22 mouse cellular contexts compared by ENCODE assay signal in the genomic region with DNA sequence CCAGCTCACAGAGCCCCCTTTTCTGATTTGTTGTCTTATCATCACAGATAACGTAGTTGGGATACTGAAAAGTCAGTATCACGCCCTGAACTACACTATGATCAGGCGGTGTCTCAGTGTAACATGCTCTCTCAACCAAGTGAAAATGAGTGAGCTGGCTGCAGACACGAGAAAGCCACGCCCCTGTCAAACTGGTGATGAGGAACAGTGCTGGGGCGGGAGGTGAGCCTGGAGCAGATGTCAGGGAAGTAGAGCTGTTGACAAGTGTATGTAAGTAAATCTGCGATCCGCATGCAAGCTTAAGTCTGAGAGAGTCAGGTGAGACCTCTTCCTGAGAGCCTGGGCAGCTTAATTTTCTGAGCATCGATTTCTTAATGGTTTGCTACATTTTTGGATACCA.
DNase-seq lines count a peak whose midpoint lies in the region; ATAC-seq and TF ChIP-seq lines count a peak whose summit lies in the region.
"Had no signal": no experiment of that assay in that cellular context is flagged by ENCODE, and none has a peak within 500 bp of the region (broad histone marks: within the 10 kb centered on the region; RNA-seq: fewer than 3 reads in every experiment).

No protein-coding gene starts in this region.

- WGBS in heart, embryonic 12.5 days, result 17% methylated on average over 9 of the region's 9 CpGs
- WGBS in kidney, postnatal 0 days, result 38% methylated on average over 9 of the region's 9 CpGs
- WGBS in kidney, adult 2 months, result 43% methylated on average over 9 of the region's 9 CpGs

- no peak for TF ChIP-seq POLR2A in kidney, adult 2 months (IDR thresholded peaks at IDR 0.05; ENCODE audit: low read depth, low read length)

- H3K9me3 ChIP-seq in heart, embryonic 12.5 days (replicated peaks), result no peaks in the 10 kb centered on the region
- no peaks in the 10 kb centered on the region for H3K9me3 ChIP-seq in kidney, postnatal 0 days (replicated peaks; ENCODE audit: low read length)
- H3K9me3 ChIP-seq: embryonic facial prominence, embryonic 13.5 days; heart, embryonic 15.5 days; hindbrain, embryonic 10.5 days; intestine, embryonic 15.5 days had no signal

- DNase-seq in cerebellum, postnatal 10 days, result peak; percentile 32 to 34
- DNase-seq in cerebellum, adult 9-10 months, result no peak
- peak; percentile 74 for DNase-seq in heart, adult 11 months
- peak; percentile 16 for DNase-seq in kidney, postnatal 0 days (ENCODE audit: low spot score)
- DNase-seq in kidney, adult 2 months, result no peak
- DNase-seq in MN1 (ENCODE audit: low spot score), result peak; percentile 60
- no peak for DNase-seq in Muller cell, postnatal 12 days (ENCODE audit: inconsistent ontology term)
- DNase-seq: adrenal gland, adult 8-10 months; adrenal gland, postnatal 36 days; B cell, adult 2 months; cerebellum, adult 2 months; cerebellum, postnatal 25 days; gastrocnemius, adult 2 months; gastrocnemius, postnatal 25 days had no signal

- no peak overlapping the region for H3K4me3 ChIP-seq in heart, embryonic 12.5 days
- H3K4me3 ChIP-seq in kidney, postnatal 0 days (replicated peaks; ENCODE audit: low read depth, low read length), result no peak overlapping the region
- H3K4me3 ChIP-seq in kidney, adult 2 months (ENCODE audit: insufficient read depth, low read depth, low read length), result no peak overlapping the region
- H3K4me3 ChIP-seq: embryonic facial prominence, embryonic 13.5 days; gastrocnemius, adult 2 months; heart, embryonic 15.5 days; hindbrain, embryonic 10.5 days; intestine, embryonic 15.5 days had no signal

- no peak for ATAC-seq in heart, embryonic 12.5 days (ENCODE audit: insufficient number of reproducible peaks, low FRiP score)
- no peak for ATAC-seq in kidney, postnatal 0 days (replicated peaks; ENCODE audit: low FRiP score, low read depth)
- ATAC-seq: CD4-positive, CD25-positive, alpha-beta regulatory T cell, adult 4 months; forebrain, embryonic 14.5 days; intestine, embryonic 15.5 days had no signal

- no peak overlapping the region for H3K4me2 ChIP-seq in heart, embryonic 12.5 days
- no peak overlapping the region for H3K4me2 ChIP-seq in kidney, postnatal 0 days (ENCODE audit: low read length)
- H3K4me2 ChIP-seq: embryonic facial prominence, embryonic 13.5 days; heart, embryonic 15.5 days; hindbrain, embryonic 14.5 days; intestine, embryonic 15.5 days had no signal

- H3K9ac ChIP-seq in heart, embryonic 12.5 days, result no peak overlapping the region
- no peak overlapping the region for H3K9ac ChIP-seq in kidney, postnatal 0 days (ENCODE audit: low read depth, low read length)
- H3K9ac ChIP-seq: embryonic facial prominence, embryonic 13.5 days; heart, embryonic 15.5 days; hindbrain, embryonic 14.5 days; intestine, embryonic 15.5 days had no signal

- H3K4me1 ChIP-seq in heart, embryonic 12.5 days (replicated peaks), result peaks cover 9% of the 10 kb centered on the region; the same call in 1 of the 2 replicates
- H3K4me1 ChIP-seq in kidney, postnatal 0 days (replicated peaks; ENCODE audit: insufficient read depth, low read length), result no peaks in the 10 kb centered on the region
- no peaks in the 10 kb centered on the region for H3K4me1 ChIP-seq in kidney, adult 2 months (ENCODE audit: control insufficient read depth, insufficient read depth, low read length)
- H3K4me1 ChIP-seq: embryonic facial prominence, embryonic 13.5 days; hindbrain, embryonic 10.5 days had no signal

- H3K36me3 ChIP-seq in heart, embryonic 12.5 days, result no peaks in the 10 kb centered on the region
- H3K36me3 ChIP-seq in kidney, postnatal 0 days (ENCODE audit: insufficient read depth, low read length), result no peaks in the 10 kb centered on the region
- H3K36me3 ChIP-seq in kidney, adult 2 months (ENCODE audit: control insufficient read depth, insufficient read depth, low read length), result no peaks in the 10 kb centered on the region
- H3K36me3 ChIP-seq: embryonic facial prominence, embryonic 13.5 days; heart, embryonic 15.5 days; hindbrain, embryonic 10.5 days; intestine, embryonic 15.5 days had no signal

- TF ChIP-seq CTCF in kidney, postnatal 0 days (IDR thresholded peaks at IDR 0.05; ENCODE audit: low read depth), result no peak
- TF ChIP-seq CTCF in kidney, adult 2 months (conservative IDR thresholded peaks at IDR 0.05; ENCODE audit: insufficient read depth, insufficient read length, low read depth, low read length), result no peak

- no peak overlapping the region for H3K27ac ChIP-seq in heart, embryonic 12.5 days (ENCODE audit: poor library complexity, severe bottlenecking)
- no peak overlapping the region for H3K27ac ChIP-seq in kidney, postnatal 0 days
- no peak overlapping the region for H3K27ac ChIP-seq in kidney, adult 2 months (ENCODE audit: insufficient read depth, low read depth, low read length)
- H3K27ac ChIP-seq: embryonic facial prominence, embryonic 13.5 days; gastrocnemius, adult 2 months; heart, embryonic 15.5 days; hindbrain, embryonic 10.5 days; hindbrain, embryonic 14.5 days; intestine, embryonic 15.5 days had no signal

- H3K27me3 ChIP-seq in heart, embryonic 12.5 days (replicated peaks), result no peaks in the 10 kb centered on the region
- H3K27me3 ChIP-seq in kidney, postnatal 0 days (ENCODE audit: insufficient read depth, low read length), result no peaks in the 10 kb centered on the region
- no peaks in the 10 kb centered on the region for H3K27me3 ChIP-seq in kidney, adult 2 months (replicated peaks; ENCODE audit: control insufficient read depth, insufficient read depth, low read length)
- H3K27me3 ChIP-seq: embryonic facial prominence, embryonic 13.5 days; heart, embryonic 15.5 days; intestine, embryonic 15.5 days had no signal

Comparison
In these comparisons a context has a peak if more than half of its experiments do, and no peak if none do; other contexts are left out.
1. DNase-seq: peak in cerebellum, postnatal 10 days (2 of 2), heart, adult 11 months (single experiment), kidney, postnatal 0 days (single experiment) and MN1 (single experiment); none in cerebellum, adult 9-10 months (single experiment), kidney, adult 2 months (single experiment) and Muller cell, postnatal 12 days (single experiment).